8 mouse cellular contexts compared by ENCODE assay signal in genomic region chr2:4298325-4299215, GRCm38 (mm10).
A peak's percentile ranks its signal among the peaks of the same experiment; 100 is the strongest.
DNase-seq lines count a peak whose midpoint lies in the region; ATAC-seq and TF ChIP-seq lines count a peak whose summit lies in the region.

No protein-coding gene starts in this region.

- peak overlapping the region; percentile 6 for H3K9ac ChIP-seq in heart, embryonic 11.5 days (ENCODE audit: low read depth, low read length)
- no peak overlapping the region for H3K9ac ChIP-seq in limb, embryonic 14.5 days (ENCODE audit: low read depth, low read length, severe bottlenecking)
- H3K9ac ChIP-seq in stomach, embryonic 14.5 days (replicated peaks; ENCODE audit: low read depth, low read length), result no peak overlapping the region

- H3K27me3 ChIP-seq in heart, embryonic 11.5 days (ENCODE audit: control insufficient read depth, insufficient read depth, low read length), result no peaks in the 10 kb centered on the region
- no peaks in the 10 kb centered on the region for H3K27me3 ChIP-seq in limb, embryonic 14.5 days (ENCODE audit: control insufficient read depth, insufficient read depth, low read length)
- H3K27me3 ChIP-seq in stomach, embryonic 14.5 days (ENCODE audit: control insufficient read depth, insufficient read depth, low read length), result no peaks in the 10 kb centered on the region

- no peaks in the 10 kb centered on the region for H3K36me3 ChIP-seq in heart, embryonic 11.5 days (ENCODE audit: control insufficient read depth, insufficient read depth, low read length)
- no peaks in the 10 kb centered on the region for H3K36me3 ChIP-seq in limb, embryonic 14.5 days (ENCODE audit: control insufficient read depth, insufficient read depth, low read length)
- no peaks in the 10 kb centered on the region for H3K36me3 ChIP-seq in stomach, embryonic 14.5 days (ENCODE audit: control insufficient read depth, insufficient read depth, low read length)

- DNase-seq in adrenal gland, postnatal 14 days, result peak; percentile 10
- no peak for DNase-seq in adrenal gland, adult 18-20 months (ENCODE audit: low spot score in 2 of 2)
- peak; percentile 96 for DNase-seq in embryo, embryonic 10 days (ENCODE audit: low spot score)
- peak; percentile 92 for DNase-seq in limb, embryonic 14.5 days (ENCODE audit: low spot score)
- no peak for DNase-seq in layer of hippocampus, adult 18-20 months (ENCODE audit: low spot score in 2 of 2)
- DNase-seq in frontal cortex, postnatal 36 days (ENCODE audit: low spot score in 2 of 2), result no peak

- no peak overlapping the region for H3K4me3 ChIP-seq in heart, embryonic 11.5 days (ENCODE audit: low read depth, low read length)
- H3K4me3 ChIP-seq in limb, embryonic 14.5 days (replicated peaks; ENCODE audit: low read length), result peak overlapping the region; percentile 17
- 0 out of 2 replicates have a peak overlapping the region, but pooled peaks have one; percentile 4 for H3K4me3 ChIP-seq in stomach, embryonic 14.5 days (ENCODE audit: low read depth, low read length)

- WGBS in heart, embryonic 11.5 days (ENCODE audit: insufficient replicate concordance), result 5% methylated on average over 19 of the region's 19 CpGs
- 2% methylated on average over 19 of the region's 19 CpGs for WGBS in limb, embryonic 14.5 days
- 3% methylated on average over 19 of the region's 19 CpGs for WGBS in stomach, embryonic 14.5 days

- H3K9me3 ChIP-seq in heart, embryonic 11.5 days (replicated peaks; ENCODE audit: control insufficient read depth, low read length), result no peaks in the 10 kb centered on the region
- H3K9me3 ChIP-seq in limb, embryonic 14.5 days (ENCODE audit: control insufficient read depth, low read length), result no peaks in the 10 kb centered on the region
- H3K9me3 ChIP-seq in stomach, embryonic 14.5 days (ENCODE audit: control insufficient read depth, low read depth, low read length), result no peaks in the 10 kb centered on the region

- TF ChIP-seq POLR2A in limb, embryonic 14.5 days (IDR thresholded peaks at IDR 0.05; ENCODE audit: borderline replicate concordance, extremely low read depth, insufficient read depth, insufficient read length), result no peak

- peak overlapping the region; percentile 89 for H3K27ac ChIP-seq in heart, embryonic 11.5 days (ENCODE audit: low read depth, low read length)
- peak overlapping the region; percentile 94 for H3K27ac ChIP-seq in limb, embryonic 14.5 days (replicated peaks; ENCODE audit: low read depth, low read length)
- H3K27ac ChIP-seq in stomach, embryonic 14.5 days (ENCODE audit: low read length), result peak overlapping the region; percentile 94

- ATAC-seq in heart, embryonic 11.5 days (replicated peaks; ENCODE audit: insufficient number of reproducible peaks, low FRiP score, low TSS enrichment), result peak; percentile 67
- ATAC-seq in limb, embryonic 14.5 days (ENCODE audit: low FRiP score, low read depth), result peak; percentile 90
- ATAC-seq in stomach, embryonic 14.5 days (ENCODE audit: insufficient number of reproducible peaks, insufficient read depth, low FRiP score, low read depth), result peak; percentile 67; the same call in 1 of the 2 replicates

- peaks cover 24% of the 10 kb centered on the region for H3K4me1 ChIP-seq in heart, embryonic 11.5 days (ENCODE audit: control insufficient read depth, insufficient read depth, low read length)
- H3K4me1 ChIP-seq in limb, embryonic 14.5 days (ENCODE audit: control insufficient read depth, insufficient read depth, low read length), result peaks cover 53% of the 10 kb centered on the region
- H3K4me1 ChIP-seq in stomach, embryonic 14.5 days (ENCODE audit: control insufficient read depth, insufficient read depth, low read length), result peaks cover 39% of the 10 kb centered on the region

- peak overlapping the region; percentile 65 for H3K4me2 ChIP-seq in heart, embryonic 11.5 days
- H3K4me2 ChIP-seq in limb, embryonic 14.5 days (replicated peaks; ENCODE audit: low read depth, low read length, severe bottlenecking), result peak overlapping the region; percentile 71
- peak overlapping the region; percentile 61 for H3K4me2 ChIP-seq in stomach, embryonic 14.5 days (replicated peaks; ENCODE audit: low read depth, low read length)

Comparison
In these comparisons a context has a peak if more than half of its experiments do, and no peak if none do; other contexts are left out.
1. DNase-seq: peak in adrenal gland, postnatal 14 days (single experiment), embryo, embryonic 10 days (single experiment) and limb, embryonic 14.5 days (single experiment); none in adrenal gland, adult 18-20 months (0 of 2), layer of hippocampus, adult 18-20 months (0 of 2) and frontal cortex, postnatal 36 days (0 of 2).
2. Peak in every context shown above with its lines, with median percentiles within 50 percentile points of each other: ATAC-seq, H3K27ac ChIP-seq and H3K4me2 ChIP-seq.